16 mouse cellular contexts compared by ENCODE assay signal in genomic region chr1:155188656-155189055, GRCm38 (mm10). TPM values are rescaled to one million over a fixed set of nuclear protein-coding genes. Genes with fewer than 3 reads are reported as not detected.
"Had no signal": no experiment of that assay in that cellular context is flagged by ENCODE, and none has a peak within 500 bp of the region (broad histone marks: within the 10 kb centered on the region; RNA-seq: fewer than 3 reads in every experiment).

No protein-coding gene starts in this region.

- DNase-seq: cerebellum, adult 2 months; cerebellum, adult 8-10 months; cerebellum, adult 9-10 months; cerebellum, postnatal 25 days; cerebellum, postnatal 36 days; embryo, embryonic 11 days; forebrain, postnatal 0 days; gastrocnemius, adult 2 months; gastrocnemius, postnatal 10 days; gastrocnemius, postnatal 14 days; gastrocnemius, postnatal 25 days; gastrocnemius, postnatal 36 days; heart, adult 11 months; heart, adult 18-20 months; heart, adult 2 months had no signal

RNA-seq across cellular contexts. Expression of gene BC034090, which starts 55.6 kb away (rescaled TPM):
- total RNA-seq: common myeloid progenitor, adult 5-6 weeks had no signal
